Mouse (Mus musculus): ENCODE measurements around the gene Mvp. TPM values are rescaled to one million over a fixed set of nuclear protein-coding genes. Genes with fewer than 3 reads are reported as not detected.
A peak's percentile ranks its signal among the peaks of the same experiment; 100 is the strongest.

Mvp gene
- polyA plus RNA-seq, 1 experiment from 2014 or later, result 4.0 TPM

GRCm38 (mm10) chr7:127016971-127017949, 2.8 kb upstream of the Mvp start, which contains the start of gene Pagr1a:
Gene Pagr1a, minus strand, starts transcription at chr7:127017352.
- Histone ChIP-seq H3K9me3 (replicated peaks) (no peaks in the 10 kb centered on the region), H3K36me3 (peaks cover 45% of the 10 kb centered on the region), H3K4me3 (peak within 1 kb of the TSS; percentile 87), H3K27ac (peak within 1 kb of the TSS; percentile 98), H3K27me3 (ENCODE audit: low read depth, poor library complexity, severe bottlenecking) (no peaks in the 10 kb centered on the region), H3K4me1 (peaks cover 71% of the 10 kb centered on the region)
- peak; percentile 97 for DNase-seq (ENCODE audit: low spot score)
- WGBS, result 5% methylated on average over 39 of the region's 39 CpGs

DNA sequence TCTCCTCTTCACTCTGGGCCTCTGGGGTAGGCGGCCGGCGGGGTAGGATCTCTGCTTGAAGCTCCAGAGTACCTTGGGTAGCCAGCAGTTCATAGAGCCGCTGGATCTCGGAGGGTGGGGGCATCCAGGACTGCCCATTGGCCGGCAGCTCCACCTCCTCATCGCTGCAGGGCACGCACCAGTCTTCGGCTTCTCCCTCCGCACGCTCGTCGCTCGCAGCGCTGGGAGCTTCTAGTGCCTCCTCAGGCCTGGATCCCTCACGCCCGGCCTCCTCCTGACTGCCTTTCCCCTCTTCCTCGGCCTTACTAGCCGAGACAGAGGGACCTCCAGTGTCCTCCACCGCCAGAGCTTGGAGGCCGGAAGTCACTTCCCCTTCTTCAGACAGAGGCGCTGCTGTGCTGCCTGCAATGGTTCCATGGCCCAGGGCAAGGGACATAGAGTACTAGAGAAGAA, 2.1 kb upstream of the Mvp start:
- DNase-seq (ENCODE audit: low spot score), result peak; percentile 72
- Histone ChIP-seq H3K4me3 (peak overlapping the region; percentile 87), H3K27me3 (ENCODE audit: low read depth, poor library complexity, severe bottlenecking) (no peaks in the 10 kb centered on the region), H3K27ac (peak overlapping the region; percentile 98), H3K36me3 (peaks cover 44% of the 10 kb centered on the region), H3K9me3 (replicated peaks) (no peaks in the 10 kb centered on the region), H3K4me1 (peaks cover 64% of the 10 kb centered on the region)
- WGBS, result under 1% methylated on average over 22 of the region's 22 CpGs

DNA sequence TGATC, 1.9 kb upstream of the Mvp start, which contains the start of gene Pagr1b:
Gene Pagr1b, minus strand, starts transcription at position 4 of the 5 bp plus-strand sequence.
- no peaks in the 10 kb centered on the region for H3K27me3 ChIP-seq (ENCODE audit: low read depth, poor library complexity, severe bottlenecking)
- H3K27ac ChIP-seq, result peak within 1 kb of the TSS; percentile 98
- H3K9me3 ChIP-seq (replicated peaks), result no peaks in the 10 kb centered on the region
- peaks cover 45% of the 10 kb centered on the region for H3K36me3 ChIP-seq
- H3K4me3 ChIP-seq, result peak within 1 kb of the TSS; percentile 87
- DNase-seq (ENCODE audit: low spot score), result no peak
- peaks cover 61% of the 10 kb centered on the region for H3K4me1 ChIP-seq

DNA sequence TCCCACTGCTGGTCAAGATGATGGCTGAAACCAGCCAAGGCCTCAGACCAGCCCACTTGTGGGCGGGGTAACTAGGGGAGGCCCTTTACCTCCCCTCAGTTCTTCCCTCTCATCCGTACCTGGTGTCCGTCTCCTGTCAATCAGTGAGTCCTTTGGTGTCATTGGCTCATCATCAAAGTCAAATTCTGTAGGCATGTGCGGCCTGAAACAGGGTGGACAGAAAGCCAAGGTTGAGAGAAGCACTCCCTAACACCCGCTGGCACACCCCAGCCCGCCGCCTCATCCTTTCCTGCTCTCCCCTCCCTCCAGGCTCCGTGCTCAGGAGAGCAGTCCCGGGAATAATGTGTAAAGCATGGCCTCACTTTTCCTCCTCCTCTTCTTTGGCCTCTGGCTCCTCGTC, 1.7 kb upstream of the Mvp start:
- DNase-seq (ENCODE audit: low spot score), result no peak
- no peaks in the 10 kb centered on the region for H3K9me3 ChIP-seq (replicated peaks)
- H3K27me3 ChIP-seq (ENCODE audit: low read depth, poor library complexity, severe bottlenecking), result no peaks in the 10 kb centered on the region
- WGBS, result 4% methylated on average over 10 of the region's 10 CpGs
- H3K27ac ChIP-seq, result peak overlapping the region; percentile 98
- H3K36me3 ChIP-seq, result peaks cover 47% of the 10 kb centered on the region
- H3K4me1 ChIP-seq, result peaks cover 59% of the 10 kb centered on the region
- peak overlapping the region; percentile 87 for H3K4me3 ChIP-seq

DNA sequence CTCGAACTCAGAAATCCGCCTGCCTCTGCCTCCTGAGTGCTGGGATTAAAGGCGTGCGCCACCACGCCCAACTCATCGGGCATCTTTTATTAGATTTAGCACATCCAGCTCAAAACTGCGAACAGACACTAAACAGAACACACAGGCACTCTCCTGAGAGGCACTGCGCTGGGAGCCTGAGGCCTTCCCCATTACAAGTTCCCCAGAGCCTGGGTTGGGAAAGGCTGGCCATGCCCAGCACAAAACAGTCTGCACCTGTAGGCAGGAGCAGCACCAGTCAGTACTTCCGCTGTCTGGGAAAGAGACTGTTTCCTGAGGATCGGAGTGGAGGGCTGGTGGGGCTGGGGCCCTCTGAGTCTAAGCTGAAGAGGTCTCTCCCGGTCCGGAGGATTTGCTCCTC, 572 bp upstream of the Mvp start:
- Histone ChIP-seq H3K27ac (peak overlapping the region; percentile 98; the same call in 1 of the 2 replicates), H3K4me1 (peaks cover 48% of the 10 kb centered on the region)

DNA sequence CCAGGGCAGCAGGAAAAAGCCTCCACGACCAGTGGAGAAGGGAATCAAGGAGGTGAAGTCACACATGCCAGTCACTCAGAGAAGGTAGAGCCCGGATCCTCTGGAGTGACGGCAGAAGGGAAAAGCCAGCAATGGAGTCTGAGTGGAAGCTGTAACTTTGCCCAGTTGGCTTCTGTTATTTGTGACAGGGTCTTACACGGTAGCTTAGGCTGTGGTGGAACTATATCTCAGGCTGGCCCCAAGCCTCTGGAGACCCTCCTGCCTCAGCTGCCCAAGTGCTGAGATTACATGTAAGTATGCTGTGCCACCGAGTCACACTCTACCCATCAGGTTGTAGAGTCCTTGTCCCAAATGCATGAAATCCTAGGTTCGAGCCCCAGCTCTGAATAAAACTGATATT, 1.0 kb downstream of the Mvp start:
- WGBS, result 89% methylated on average over 6 of the region's 6 CpGs
- Histone ChIP-seq H3K27me3 (ENCODE audit: low read depth, poor library complexity, severe bottlenecking) (no peaks in the 10 kb centered on the region), H3K4me3 (no peak overlapping the region), H3K9me3 (replicated peaks) (no peaks in the 10 kb centered on the region), H3K4me1 (peaks cover 32% of the 10 kb centered on the region), H3K36me3 (peaks cover 48% of the 10 kb centered on the region), H3K27ac (no peak overlapping the region)
- no peak for DNase-seq (ENCODE audit: low spot score)

More for the DNA sequence above, 572 bp upstream of the Mvp start:
- H3K27me3 ChIP-seq (ENCODE audit: low read depth, poor library complexity, severe bottlenecking), result no peaks in the 10 kb centered on the region
- H3K36me3 ChIP-seq, result peaks cover 48% of the 10 kb centered on the region
- H3K4me3 ChIP-seq, result peak overlapping the region; percentile 87
- no peak for DNase-seq (ENCODE audit: low spot score)
- 92% methylated on average over 12 of the region's 12 CpGs for WGBS
- no peaks in the 10 kb centered on the region for H3K9me3 ChIP-seq (replicated peaks)

- DNase-seq (ENCODE audit: low spot score), result no peak
- Histone ChIP-seq H3K27ac (no peak overlapping the region), H3K27me3 (ENCODE audit: low read depth, poor library complexity, severe bottlenecking) (no peaks in the 10 kb centered on the region), H3K36me3 (peaks cover 48% of the 10 kb centered on the region), H3K9me3 (replicated peaks) (no peaks in the 10 kb centered on the region), H3K4me3 (no peak overlapping the region), H3K4me1 (peaks cover 27% of the 10 kb centered on the region)
- WGBS, result 93% methylated on average over 10 of the region's 10 CpGs
Observed at GRCm38 (mm10) chr7:127012845-127013244, 1.6 kb downstream of the Mvp start.

DNA sequence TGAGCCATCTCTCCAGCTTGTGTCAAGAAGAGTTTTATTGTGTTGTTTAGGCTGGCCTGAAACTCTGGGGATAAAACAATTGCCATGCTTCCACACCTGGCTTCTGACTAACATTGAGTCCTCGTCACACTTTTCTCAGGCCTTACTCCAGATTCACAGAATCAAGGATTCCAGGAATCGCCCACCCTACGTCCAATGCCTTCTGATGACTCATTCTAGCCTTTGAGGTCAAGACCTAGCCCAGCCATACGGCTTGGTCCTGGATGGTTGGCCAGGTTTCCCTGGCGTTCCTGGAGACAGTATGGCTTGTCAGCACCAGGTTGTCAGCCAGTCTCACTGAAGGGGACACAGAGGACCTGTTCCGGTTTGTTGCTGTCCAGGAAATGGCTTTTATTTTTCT, 2.0 kb downstream of the Mvp start:
- Histone ChIP-seq H3K4me3 (no peak overlapping the region), H3K27ac (no peak overlapping the region), H3K36me3 (peaks cover 48% of the 10 kb centered on the region), H3K9me3 (replicated peaks) (no peaks in the 10 kb centered on the region), H3K4me1 (peaks cover 24% of the 10 kb centered on the region), H3K27me3 (ENCODE audit: low read depth, poor library complexity, severe bottlenecking) (no peaks in the 10 kb centered on the region)
- 89% methylated on average over 6 of the region's 6 CpGs for WGBS
- DNase-seq (ENCODE audit: low spot score), result no peak

- peaks cover 24% of the 10 kb centered on the region for H3K4me1 ChIP-seq
- no peak overlapping the region for H3K4me3 ChIP-seq
- H3K27me3 ChIP-seq (ENCODE audit: low read depth, poor library complexity, severe bottlenecking), result no peaks in the 10 kb centered on the region
- 68% methylated on average over 2 of the region's 2 CpGs for WGBS
- no peaks in the 10 kb centered on the region for H3K9me3 ChIP-seq (replicated peaks)
- no peak for DNase-seq (ENCODE audit: low spot score)
- H3K36me3 ChIP-seq, result peaks cover 48% of the 10 kb centered on the region
- H3K27ac ChIP-seq, result no peak overlapping the region
Observed at GRCm38 (mm10) chr7:127011717-127012116, 2.7 kb downstream of the Mvp start.

- H3K4me1 ChIP-seq, result peaks cover 22% of the 10 kb centered on the region
- H3K27me3 ChIP-seq (ENCODE audit: low read depth, poor library complexity, severe bottlenecking), result no peaks in the 10 kb centered on the region
- WGBS, result 90% methylated on average over 2 of the region's 2 CpGs
- H3K9me3 ChIP-seq (replicated peaks), result no peaks in the 10 kb centered on the region
- peaks cover 48% of the 10 kb centered on the region for H3K36me3 ChIP-seq
- H3K27ac ChIP-seq, result no peak overlapping the region
- no peak for DNase-seq (ENCODE audit: low spot score)
- H3K4me3 ChIP-seq, result no peak overlapping the region
Observed at GRCm38 (mm10) chr7:127011051-127011450, 3.4 kb downstream of the Mvp start.

DNA sequence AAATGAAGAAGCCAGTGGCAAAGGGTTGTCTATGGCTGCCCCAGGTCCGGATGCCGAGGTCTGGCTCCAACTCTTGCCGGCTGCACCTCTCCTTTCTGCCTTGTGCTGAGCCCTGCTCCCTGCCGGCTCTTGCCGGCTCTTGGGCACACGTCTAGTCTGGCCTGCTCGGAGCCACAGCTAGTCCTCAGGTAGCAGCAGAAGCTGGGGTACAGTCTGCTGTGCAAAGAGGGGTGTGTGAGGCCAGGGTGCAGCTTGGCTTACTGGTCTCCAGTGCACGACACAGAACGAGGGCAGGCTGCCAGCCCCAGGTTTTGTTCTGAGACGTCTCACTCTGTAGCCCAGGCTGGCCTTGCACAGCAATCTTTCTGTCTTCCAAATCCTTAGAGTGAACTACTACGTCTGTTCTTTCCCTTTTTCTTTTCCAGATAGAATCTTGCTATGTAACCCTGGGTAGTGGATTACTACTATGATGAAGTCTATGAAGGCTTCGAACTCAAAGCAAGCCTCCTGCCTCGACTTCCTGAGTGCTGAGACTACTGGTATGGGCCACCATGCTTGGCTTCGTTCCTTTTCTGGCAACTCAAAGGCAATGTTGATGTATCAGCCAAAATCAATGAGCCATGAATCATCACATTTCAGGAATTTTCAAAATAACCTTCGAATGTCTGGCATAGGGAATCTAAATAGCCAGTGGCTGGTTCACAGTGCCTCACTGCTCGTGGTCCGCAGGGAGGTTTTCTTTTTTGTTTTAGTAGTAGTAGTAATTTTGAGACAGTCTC, 4.9 kb downstream of the Mvp start:
- peaks cover 34% of the 10 kb centered on the region for H3K36me3 ChIP-seq
- 0 out of 2 replicates have a peak overlapping the region, but pooled peaks have one; percentile 64 for H3K27ac ChIP-seq
- no peak overlapping the region for H3K4me3 ChIP-seq
- no peak for DNase-seq (ENCODE audit: low spot score)
- no peaks in the 10 kb centered on the region for H3K9me3 ChIP-seq (replicated peaks)
- WGBS, result 88% methylated on average over 17 of the region's 17 CpGs
- H3K27me3 ChIP-seq (ENCODE audit: low read depth, poor library complexity, severe bottlenecking), result no peaks in the 10 kb centered on the region
- peaks cover 7% of the 10 kb centered on the region for H3K4me1 ChIP-seq

GRCm38 (mm10) chr7:127008239-127009019, 6.0 kb downstream of the Mvp start:
- no peak for DNase-seq (ENCODE audit: low spot score)
- WGBS, result 72% methylated on average over 9 of the region's 9 CpGs
- 0 out of 2 replicates have a peak overlapping the region, but pooled peaks have one; percentile 1 for H3K4me3 ChIP-seq
- no peaks in the 10 kb centered on the region for H3K9me3 ChIP-seq (replicated peaks)
- peaks cover 23% of the 10 kb centered on the region for H3K36me3 ChIP-seq
- no peaks in the 10 kb centered on the region for H3K27me3 ChIP-seq (ENCODE audit: low read depth, poor library complexity, severe bottlenecking)
- peak overlapping the region; percentile 64 for H3K27ac ChIP-seq
- H3K4me1 ChIP-seq, result no peaks in the 10 kb centered on the region; the same call in 1 of the 2 replicates

Data from limb, embryonic 10.5 days (tissue).